Mouse (Mus musculus): ENCODE results near the gene Cenpn. TPM values are rescaled to one million over a fixed set of nuclear protein-coding genes. Genes with fewer than 3 reads are reported as not detected.

Gene Cenpn
- total RNA-seq, 2 experiments from 2014 or later: 1.9 to 2.1 TPM

DNA sequence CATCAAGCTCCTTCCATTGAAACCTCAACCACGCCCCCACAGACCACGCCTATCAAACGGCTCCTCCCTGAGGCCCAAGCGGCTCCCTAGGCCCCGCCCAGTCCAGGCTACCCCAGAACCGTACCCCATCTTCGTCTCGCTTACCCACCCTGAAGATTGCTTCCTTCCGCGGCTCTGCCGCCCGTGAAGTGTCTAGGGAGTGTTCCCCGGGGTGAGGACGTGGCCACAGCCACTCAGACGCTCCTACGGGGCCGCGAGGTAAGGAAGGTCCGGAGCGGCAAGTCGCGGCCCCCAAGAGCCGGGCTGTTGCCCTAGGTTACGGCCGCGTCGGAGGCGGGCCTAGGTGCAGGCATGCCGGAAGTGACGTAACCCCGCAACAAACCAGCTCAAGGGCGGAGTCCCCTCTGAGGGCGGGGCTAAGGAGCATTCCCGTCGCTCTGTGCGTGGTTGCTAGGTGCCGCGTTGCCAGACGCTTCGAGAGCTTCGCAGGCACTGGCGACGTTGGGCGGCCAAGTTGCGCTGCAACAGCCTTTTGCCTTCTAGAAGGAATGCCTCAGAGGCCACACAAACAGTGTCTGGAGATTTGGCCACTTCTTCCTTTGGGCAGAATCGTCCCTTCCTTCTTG, 57.2 kb downstream of the Cenpn start, which contains the start of gene 1700030J22Rik:
TSS of gene 1700030J22Rik (minus strand) at position 329 of the 626 bp plus-strand sequence.
- peak; percentile 98 for DNase-seq
- intact Hi-C loops (cut with DNase I; ENCODE audit: low total_unique reads): loop anchor here (5.0 kb wide), 1 partner anchor 36 kb away; the partner anchor contains the start of gene Atmin

DNA sequence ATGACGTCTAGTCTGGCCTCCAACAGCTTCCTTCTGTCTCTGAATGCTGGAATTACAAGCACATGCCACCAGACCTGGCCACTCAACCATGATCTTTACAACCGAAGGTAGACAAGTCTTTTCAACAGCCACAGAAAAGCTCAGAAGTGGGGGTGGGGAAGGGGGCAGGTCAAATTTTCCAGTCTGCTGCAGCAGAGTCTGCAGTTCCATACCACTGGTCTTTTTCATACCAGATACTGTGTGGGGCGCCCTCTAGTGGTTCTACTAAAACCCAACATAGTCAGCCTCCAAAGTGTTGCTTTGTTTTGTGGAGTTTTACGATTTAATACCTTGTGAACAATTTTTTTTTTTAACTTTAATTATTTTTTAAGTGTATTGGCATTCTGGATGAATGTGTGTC, 58.6 kb downstream of the Cenpn start:
- intact Hi-C loops (cut with DNase I; ENCODE audit: low total_unique reads): no loop called here
- peak; percentile 43 for DNase-seq

DNA sequence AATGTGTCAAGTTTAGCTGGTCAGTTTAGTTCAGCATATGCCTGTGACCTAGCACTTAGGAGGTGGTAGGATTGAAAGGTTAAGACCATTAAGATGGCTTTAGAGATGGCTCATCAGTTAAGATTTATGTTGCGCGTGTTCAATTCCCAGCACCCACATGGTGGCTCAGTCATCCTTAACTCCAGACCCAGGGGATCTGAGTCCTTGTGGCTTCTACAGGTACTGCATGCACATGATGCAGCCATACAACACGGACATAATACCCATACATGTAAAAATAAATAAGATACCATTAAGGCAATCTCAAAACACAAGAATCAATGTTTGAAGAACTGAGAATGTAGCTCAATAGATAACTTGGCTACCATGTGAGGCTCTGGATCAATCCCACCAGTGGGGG, 68.3 kb downstream of the Cenpn start:
- intact Hi-C loops (cut with DNase I; ENCODE audit: low total_unique reads): no loop called here

More for the DNA sequence above, 68.3 kb downstream of the Cenpn start:
- DNase-seq: no peak

Other genes with a start within 250 kb of the Cenpn start
- 1 to 10 TPM; 4.0 to 4.7 TPM for gene Cdyl2, start 188.7 kb upstream of the Cenpn start, total RNA-seq (2021)
- 10 to 100 TPM; 25.3 to 27.7 TPM for gene Cmc2, start 275 bp upstream of the Cenpn start, total RNA-seq (2021)
- gene Atmin, start 21.7 kb downstream of the Cenpn start, total RNA-seq (2021): 10 to 100 TPM; 10.9 to 12.2 TPM
- gene 1700030J22Rik, start 57.2 kb downstream of the Cenpn start, total RNA-seq (2021): under 1 TPM; 0.14 to 0.24 TPM
- gene Gcsh, start 71.8 kb downstream of the Cenpn start, total RNA-seq (2021): 10 to 100 TPM; 41.5 to 42.2 TPM
- gene Pkd1l2, start 160.7 kb downstream of the Cenpn start, total RNA-seq (2021): under 1 TPM; 0.04 to 0.09 TPM
- gene Bco1, start 174.1 kb downstream of the Cenpn start, total RNA-seq (2021): under 1 TPM in 1 of 2 experiments, not detected in 1; 0.13 TPM
- 1 to 10 TPM; 4.1 to 4.6 TPM for gene Gan, start 236.4 kb downstream of the Cenpn start, total RNA-seq (2021)

Data from gastrocnemius, postnatal 14 days (tissue).